Comparison of ENCODE assay signal across 14 mouse cellular contexts in the genomic region with DNA sequence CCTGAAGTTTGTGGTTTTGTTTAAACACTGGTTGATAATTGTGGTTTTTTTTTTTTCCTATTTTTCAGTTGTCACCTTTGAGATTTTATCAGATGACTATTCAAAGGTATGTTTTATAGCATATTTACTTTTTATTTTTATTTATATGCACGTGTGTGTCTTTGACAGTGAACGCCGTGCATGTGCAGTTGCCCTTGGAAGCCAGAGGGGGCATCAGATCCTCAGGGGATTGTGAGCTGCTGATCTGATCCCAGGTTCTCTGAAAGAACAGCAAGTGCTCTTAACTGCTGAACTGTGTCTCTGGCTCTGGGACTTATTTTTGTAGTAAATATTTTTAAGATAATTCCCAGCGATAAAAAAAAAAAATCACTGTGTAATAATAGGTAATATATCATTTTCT. TPM values are rescaled to one million over a fixed set of nuclear protein-coding genes. Genes with fewer than 3 reads are reported as not detected.
DNase-seq lines count a peak whose midpoint lies in the region; ATAC-seq and TF ChIP-seq lines count a peak whose summit lies in the region.
"Had no signal": no experiment of that assay in that cellular context is flagged by ENCODE, and none has a peak within 500 bp of the region (broad histone marks: within the 10 kb centered on the region; RNA-seq: fewer than 3 reads in every experiment).

No protein-coding gene starts in this region.

- TF ChIP-seq EP300 in liver, postnatal 0 days (IDR thresholded peaks at IDR 0.05; ENCODE audit: low read depth) = no peak

- ATAC-seq in forebrain, postnatal 0 days = peak; percentile 56; the same call in 1 of the 2 replicates
- no peak for ATAC-seq in forebrain, embryonic 15.5 days (replicated peaks)
- no peak for ATAC-seq in liver, postnatal 0 days
- ATAC-seq in megakaryocyte progenitor cell, adult 5-6 weeks (replicated peaks; ENCODE audit: poor library complexity) = peak; percentile 73
- no peak for ATAC-seq in inflammation-experienced regulatory T-cells, adult 6 months
- ATAC-seq: midbrain, embryonic 15.5 days had no signal

- H3K9me3 ChIP-seq in forebrain, postnatal 0 days (ENCODE audit: low read length) = no peaks in the 10 kb centered on the region
- H3K9me3 ChIP-seq in forebrain, embryonic 15.5 days = no peaks in the 10 kb centered on the region
- no peaks in the 10 kb centered on the region for H3K9me3 ChIP-seq in liver, postnatal 0 days (ENCODE audit: low read length)
- no peaks in the 10 kb centered on the region for H3K9me3 ChIP-seq in ES-E14 (ENCODE audit: control insufficient read depth, insufficient read depth, low read depth, low read length)
- H3K9me3 ChIP-seq: midbrain, embryonic 15.5 days had no signal

- peak; percentile 10 for DNase-seq in forebrain, postnatal 0 days
- no peak for DNase-seq in liver, postnatal 0 days
- DNase-seq in liver (no peak), ES-E14 (ENCODE audit: low read depth, low spot score) (peak; percentile 35)
- no peak for DNase-seq in right cerebral cortex, adult 18-20 months
- DNase-seq: cerebellum, adult 18-20 months; gastrocnemius, postnatal 25 days; kidney, adult 9 months had no signal

- no peak overlapping the region for H3K4me3 ChIP-seq in forebrain, postnatal 0 days (ENCODE audit: low read depth, low read length)
- H3K4me3 ChIP-seq in forebrain, embryonic 15.5 days = no peak overlapping the region
- no peak overlapping the region for H3K4me3 ChIP-seq in liver, postnatal 0 days (ENCODE audit: low read depth, low read length)
- H3K4me3 ChIP-seq in ES-E14 (ENCODE audit: insufficient read depth in 1 of 2, low read depth in 1 of 2, low read length in 2 of 2, poor library complexity in 1 of 2, severe bottlenecking in 1 of 2) = no peak overlapping the region
- H3K4me3 ChIP-seq: midbrain, embryonic 15.5 days had no signal

- in situ Hi-C loops in ES-E14 (cut with MboI; ENCODE audit: low sequenced_read_pairs in 2 of 2, unreplicated experiment in 2 of 2) = no loop called here

- TF ChIP-seq CTCF in forebrain, postnatal 0 days (IDR thresholded peaks at IDR 0.05; ENCODE audit: low read depth) = peak; percentile 37
- peak; percentile 43 for TF ChIP-seq CTCF in liver, postnatal 0 days (IDR thresholded peaks at IDR 0.05; ENCODE audit: low read depth)

- no peak overlapping the region for H3K4me2 ChIP-seq in forebrain, postnatal 0 days (ENCODE audit: low read depth)
- H3K4me2 ChIP-seq in forebrain, embryonic 15.5 days (replicated peaks) = no peak overlapping the region
- no peak overlapping the region for H3K4me2 ChIP-seq in liver, postnatal 0 days (ENCODE audit: low read depth, low read length)
- H3K4me2 ChIP-seq: midbrain, embryonic 15.5 days had no signal

- H3K4me1 ChIP-seq in forebrain, postnatal 0 days (ENCODE audit: insufficient read depth) = no peaks in the 10 kb centered on the region
- H3K4me1 ChIP-seq in forebrain, embryonic 15.5 days = no peaks in the 10 kb centered on the region
- no peaks in the 10 kb centered on the region for H3K4me1 ChIP-seq in liver, postnatal 0 days (ENCODE audit: insufficient read depth)
- no peaks in the 10 kb centered on the region for H3K4me1 ChIP-seq in ES-E14 (ENCODE audit: control insufficient read depth in 2 of 2, insufficient read depth in 2 of 2, low read length in 2 of 2, poor library complexity in 1 of 2)
- H3K4me1 ChIP-seq: midbrain, embryonic 15.5 days had no signal

- no peak overlapping the region for H3K27ac ChIP-seq in forebrain, postnatal 0 days (ENCODE audit: low read depth, low read length)
- no peak overlapping the region for H3K27ac ChIP-seq in forebrain, embryonic 15.5 days (replicated peaks)
- no peak overlapping the region for H3K27ac ChIP-seq in liver, postnatal 0 days (ENCODE audit: low read depth)
- H3K27ac ChIP-seq in ES-E14 (ENCODE audit: insufficient read depth, low read depth, low read length, poor library complexity, severe bottlenecking) = no peak overlapping the region
- H3K27ac ChIP-seq: midbrain, embryonic 15.5 days had no signal

- no peaks in the 10 kb centered on the region for H3K27me3 ChIP-seq in forebrain, postnatal 0 days (ENCODE audit: insufficient read depth, low read length)
- no peaks in the 10 kb centered on the region for H3K27me3 ChIP-seq in forebrain, embryonic 15.5 days
- H3K27me3 ChIP-seq in liver, postnatal 0 days (ENCODE audit: insufficient read depth, low read length) = no peaks in the 10 kb centered on the region
- H3K27me3 ChIP-seq: midbrain, embryonic 15.5 days had no signal

- peaks cover 70% of the 10 kb centered on the region for H3K36me3 ChIP-seq in forebrain, postnatal 0 days (ENCODE audit: insufficient read depth)
- peaks cover 78% of the 10 kb centered on the region for H3K36me3 ChIP-seq in forebrain, embryonic 15.5 days
- peaks cover 60% of the 10 kb centered on the region for H3K36me3 ChIP-seq in liver, postnatal 0 days (replicated peaks; ENCODE audit: insufficient read depth, low read length)
- H3K36me3 ChIP-seq in ES-E14 (ENCODE audit: control insufficient read depth, insufficient read depth, low read length, poor library complexity, severe bottlenecking) = peaks cover 32% of the 10 kb centered on the region

- 86% methylated on average over 4 of the region's 4 CpGs for WGBS in forebrain, postnatal 0 days
- 85% methylated on average over 4 of the region's 4 CpGs for WGBS in forebrain, embryonic 15.5 days
- 78% methylated on average over 4 of the region's 4 CpGs for WGBS in liver, postnatal 0 days (ENCODE audit: insufficient replicate concordance)

- no peak overlapping the region for H3K9ac ChIP-seq in forebrain, postnatal 0 days
- no peak overlapping the region for H3K9ac ChIP-seq in forebrain, embryonic 15.5 days (replicated peaks)
- H3K9ac ChIP-seq in liver, postnatal 0 days (replicated peaks) = no peak overlapping the region
- H3K9ac ChIP-seq in ES-E14 (ENCODE audit: insufficient read depth, low read depth, low read length, poor library complexity, severe bottlenecking) = no peak overlapping the region
- H3K9ac ChIP-seq: midbrain, embryonic 15.5 days had no signal

TF ChIP-seq in ES-E14, 5 proteins besides CTCF, POLR2A, EP300 and RAD21:
- TF ChIP-seq ZNF384 (IDR thresholded peaks at IDR 0.05; ENCODE audit: low read depth, low read length) = no peak
- no peak for TF ChIP-seq CHD2 (IDR thresholded peaks at IDR 0.05; ENCODE audit: low read depth, low read length)
- TF ChIP-seq MAFK (IDR thresholded peaks at IDR 0.05; ENCODE audit: insufficient read depth, low read depth, low read length) = no peak
- no peak for TF ChIP-seq HCFC1 (IDR thresholded peaks at IDR 0.05; ENCODE audit: borderline replicate concordance, insufficient read depth, low read length)
- TF ChIP-seq ZC3H11A (IDR thresholded peaks at IDR 0.05; ENCODE audit: borderline replicate concordance, low read depth, low read length) = no peak

RNA-seq across cellular contexts. Expression of a gene that starts 8.6 kb away (rescaled TPM):
- total RNA-seq in forebrain, postnatal 0 days (2014; rRNA removed) = 11.6 and 13.9 TPM in 2 replicates
- polyA plus RNA-seq in forebrain, postnatal 0 days (2015; fragmentation: Nextera tagmentation; extraction: Ambion mirVana) = 9.1 and 13.2 TPM in 2 replicates
- polyA plus RNA-seq in forebrain, embryonic 15.5 days (2015; fragmentation: Nextera tagmentation; extraction: Ambion mirVana) = 22.2 and 23.9 TPM in 2 replicates
- polyA plus RNA-seq in liver, postnatal 0 days (2015; fragmentation: Nextera tagmentation; extraction: Ambion mirVana) = 4.4 and 5.3 TPM in 2 replicates
- total RNA-seq in ES-E14 (2012; rRNA removed) = 14.6 and 22.3 TPM in 2 replicates
- total RNA-seq in megakaryocyte progenitor cell, adult 5-6 weeks (2015) = 21.6 and 22.1 TPM in 2 replicates
- 14.1 and 18.7 TPM in 2 replicates for total RNA-seq in megakaryocyte progenitor cell, adult 5-6 weeks (2017)
- 10 to 100 TPM; 27.7 to 35.0 (median 33.4) TPM for polyA plus RNA-seq in inflammation-experienced regulatory T-cells, adult 6 months (2017; shearing (Covaris generic))

RNA-seq across cellular contexts. Expression of a gene that starts 27.7 kb away (rescaled TPM):
- total RNA-seq in forebrain, postnatal 0 days (2014; rRNA removed) = 0.86 and 2.4 TPM in 2 replicates
- 1.3 and 1.6 TPM in 2 replicates for polyA plus RNA-seq in forebrain, postnatal 0 days (2015; fragmentation: Nextera tagmentation; extraction: Ambion mirVana)
- 0.59 and 0.66 TPM in 2 replicates for polyA plus RNA-seq in forebrain, embryonic 15.5 days (2015; fragmentation: Nextera tagmentation; extraction: Ambion mirVana)
- 0.18 TPM in 2 replicates for polyA plus RNA-seq in liver, postnatal 0 days (2015; fragmentation: Nextera tagmentation; extraction: Ambion mirVana)
- total RNA-seq in ES-E14 (2012; rRNA removed) = 0.36 and 0.42 TPM in 2 replicates
- total RNA-seq in megakaryocyte progenitor cell, adult 5-6 weeks (2015) = not detected in 2 replicates
- total RNA-seq in megakaryocyte progenitor cell, adult 5-6 weeks (2017) = not detected in 2 replicates
- under 1 TPM in 1 of 3 experiments, not detected in 2; 0.35 TPM for polyA plus RNA-seq in inflammation-experienced regulatory T-cells, adult 6 months (2017; shearing (Covaris generic))
- total RNA-seq: heart, postnatal 25 days had no signal
- polyA plus RNA-seq: liver, embryonic 16.5 days had no signal

Comparison
In these comparisons a context has a peak if more than half of its experiments do, and no peak if none do; other contexts are left out.
1. ATAC-seq: peak in forebrain, postnatal 0 days (single experiment) and megakaryocyte progenitor cell, adult 5-6 weeks (single experiment); none in forebrain, embryonic 15.5 days (single experiment), liver, postnatal 0 days (single experiment) and inflammation-experienced regulatory T-cells, adult 6 months (single experiment).
2. DNase-seq: peak in forebrain, postnatal 0 days (single experiment) and ES-E14 (single experiment); none in liver, postnatal 0 days (single experiment), liver (single experiment) and right cerebral cortex, adult 18-20 months (single experiment).